Mouse (Mus musculus) spleen, adult 2 months (tissue): ENCODE measurements around the gene Shf.
"Not testable (repeated sequence)": the region's sequence is repeated elsewhere in the genome, so short reads cannot be mapped to it uniquely, and the experiment has no call there.

Experiments used
- CTCF ChIP-seq: fragments of 200-500 bp; IDR thresholded peaks from 2 replicates; pipeline ENCODE4 v1.5.1; 2011; ENCODE audit warnings: mild to moderate bottlenecking, inconsistent platforms; ENCODE audit not compliant: insufficient read depth, insufficient read length, insufficient replicate concordance; ENCODE audit errors: extremely low read depth
- POLR2A ChIP-seq: fragments of 200-500 bp; IDR thresholded peaks from 2 replicates; pipeline ENCODE4 v1.6.1; 2011; ENCODE audit warnings: low read depth, low read length, inconsistent platforms

DNA sequence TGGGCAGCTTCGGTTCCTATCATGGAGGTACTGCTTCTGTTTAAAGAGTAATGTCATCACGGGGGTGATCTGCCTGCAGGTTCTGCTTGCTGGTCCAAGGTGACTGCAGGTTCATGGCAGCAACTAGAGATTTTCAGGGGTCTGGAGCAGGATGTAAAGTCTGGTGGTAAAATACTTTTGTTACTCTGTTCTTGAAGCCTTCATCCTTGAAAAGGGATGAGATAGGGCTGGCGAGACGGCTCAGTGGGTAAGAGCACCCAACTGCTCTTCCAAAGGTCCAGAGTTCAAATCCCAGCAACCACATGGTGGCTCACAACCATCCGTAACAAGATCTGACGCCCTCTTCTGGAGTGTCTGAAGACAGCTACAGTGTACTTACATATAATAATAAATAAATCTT is 38.6 kb downstream of the Shf start:
- TF ChIP-seq CTCF, POLR2A: not testable (repeated sequence)
